Mouse (Mus musculus) kidney, postnatal 0 days (tissue): Measurements from ENCODE around the gene Tomm6. TPM values are rescaled to one million over a fixed set of nuclear protein-coding genes. Genes with fewer than 3 reads are reported as not detected.

Experiments
- ATAC-seq: fragments of 200-750 bp; cut with Nextera tagmentation; replicated peaks from 2 replicates; pipeline ENCODE4 v1.8.0; 2017; ENCODE audit warnings: low read depth, moderate number of reproducible peaks, moderate TSS enrichment, moderate library complexity; ENCODE audit not compliant: low FRiP score
- DNase-seq: peaks from one replicate; pipeline ENCODE4 v3.0.0-alpha.2; 2016; ENCODE audit warnings: low spot score
- H3K27ac ChIP-seq: fragments of 300-500 bp; sonication (generic); 2 replicates; pipeline ENCODE4 v1.5.1; 2014; ENCODE audit warnings: mild to moderate bottlenecking
- H3K27me3 ChIP-seq: fragments of 300-500 bp; sonication (generic); 2 replicates; pipeline ENCODE4 v1.6.1; 2014; ENCODE audit warnings: low read length, mixed read lengths; ENCODE audit not compliant: insufficient read depth
- H3K36me3 ChIP-seq: fragments of 300-500 bp; sonication (generic); 2 replicates; pipeline ENCODE4 v1.6.1; 2014; ENCODE audit warnings: low read length, mixed read lengths; ENCODE audit not compliant: insufficient read depth
- H3K4me1 ChIP-seq: fragments of 300-500 bp; sonication (generic); replicated peaks from 2 replicates; pipeline ENCODE4 v1.6.1; 2014; ENCODE audit warnings: antibody characterized with exemption, low read length, mixed read lengths; ENCODE audit not compliant: insufficient read depth
- H3K4me2 ChIP-seq: fragments of 300-500 bp; sonication (generic); 2 replicates; pipeline ENCODE4 v1.6.1; 2014; ENCODE audit warnings: mild to moderate bottlenecking, low read length, moderate library complexity, mixed read lengths
- H3K4me3 ChIP-seq: fragments of 300-500 bp; sonication (generic); replicated peaks from 2 replicates; pipeline ENCODE4 v1.5.1; 2014; ENCODE audit warnings: low read depth, low read length
- H3K9ac ChIP-seq: fragments of 300-500 bp; sonication (generic); 2 replicates; pipeline ENCODE4 v1.6.1; 2014; ENCODE audit warnings: low read depth, low read length
- H3K9me3 ChIP-seq: fragments of 300-500 bp; sonication (generic); replicated peaks from 2 replicates; pipeline ENCODE4 v1.6.1; 2016; ENCODE audit warnings: low read length, inconsistent platforms, mixed read lengths
- CTCF ChIP-seq: IDR thresholded peaks from 2 replicates; pipeline ENCODE4 v1.5.1; 2016; ENCODE audit warnings: antibody characterized with exemption, low read depth, mild to moderate bottlenecking, moderate library complexity
- WGBS: fragments of 180-500 bp; shearing (Covaris S2); extraction: QIAGEN DNeasy Blood & Tissue Kit; methylation state at CpG from one replicate; pipeline ENCODE4 v1.1.7; 2014; 5-methylcytosine and 5-hydroxymethylcytosine counted together
- polyA plus RNA-seq: library from polyadenylated mRNA; unstranded; fragments of >200 nt; fragmentation: Nextera tagmentation; extraction: Ambion mirVana; gene quantifications from 2 replicates; pipeline ENCODE4 v1.2.1, GENCODE M21; 2015

Gene Tomm6
- polyA plus RNA-seq: 450 and 462 TPM in 2 replicates

- Histone ChIP-seq H3K9me3 (no peaks in the 10 kb centered on the region), H3K9ac (peak within 1 kb of the TSS; percentile 70), H3K36me3 (0 out of 2 replicates have a peak, but pooled peaks cover 16% of the 10 kb centered on the region), H3K4me3 (peak within 1 kb of the TSS; percentile 62), H3K4me2 (peak within 1 kb of the TSS; percentile 96), H3K4me1 (peaks cover 9% of the 10 kb centered on the region; the same call in 1 of the 2 replicates), H3K27me3 (no peaks in the 10 kb centered on the region), H3K27ac (peak within 1 kb of the TSS; percentile 80)
- TF ChIP-seq CTCF: no peak
- no peak for ATAC-seq
- DNase-seq: no peak
- WGBS: 0% methylated on average over 9 of the region's 9 CpGs
Observed at GRCm38 (mm10) chr17:47688344-47688607, at the start of gene Tomm6. Tomm6 (minus strand) TSS chr17:47688386.

GRCm38 (mm10) chr17:47737271-47738065 is 49.3 kb upstream of the Tomm6 start:
- peak; percentile 89 for ATAC-seq
- no peaks in the 10 kb centered on the region for H3K9me3 ChIP-seq
- DNase-seq: peak; percentile 88
- no peak for TF ChIP-seq CTCF
- H3K36me3 ChIP-seq: no peaks in the 10 kb centered on the region
- H3K4me3 ChIP-seq: peak overlapping the region; percentile 66
- H3K27ac ChIP-seq: peak overlapping the region; percentile 87
- H3K9ac ChIP-seq: peak overlapping the region; percentile 77
- WGBS: under 1% methylated on average over 40 of the region's 60 CpGs
- peaks cover 13% of the 10 kb centered on the region for H3K4me1 ChIP-seq
- H3K4me2 ChIP-seq: peak overlapping the region; percentile 65
- H3K27me3 ChIP-seq: no peaks in the 10 kb centered on the region

- H3K4me2 ChIP-seq: peak within 1 kb of the TSS; percentile 65
- peaks cover 13% of the 10 kb centered on the region for H3K4me1 ChIP-seq
- no peaks in the 10 kb centered on the region for H3K36me3 ChIP-seq
- peak; percentile 96 for TF ChIP-seq CTCF
- peak within 1 kb of the TSS; percentile 77 for H3K9ac ChIP-seq
- no peaks in the 10 kb centered on the region for H3K27me3 ChIP-seq
- no peaks in the 10 kb centered on the region for H3K9me3 ChIP-seq
- WGBS: under 1% methylated on average over 39 of the region's 47 CpGs
- ATAC-seq (peak; percentile 53), DNase-seq (peak; percentile 96)
- peak within 1 kb of the TSS; percentile 87 for H3K27ac ChIP-seq
- H3K4me3 ChIP-seq: peak within 1 kb of the TSS; percentile 66
Observed at GRCm38 (mm10) chr17:47736856-47737255, 48.7 kb upstream of the Tomm6 start, which contains the start of gene Tfeb. Tfeb (plus strand) TSS chr17:47737030.

GRCm38 (mm10) chr17:47735553-47736100 is 47.4 kb upstream of the Tomm6 start:
- whole genome bisulfite sequencing: 71% methylated on average over 14 of the region's 14 CpGs
- no peak overlapping the region for H3K4me2 ChIP-seq
- ATAC-seq: no peak

GRCm38 (mm10) chr17:47730633-47731575 is 42.7 kb upstream of the Tomm6 start:
- peak; percentile 61 for DNase-seq
- peak; percentile 47 for TF ChIP-seq CTCF
- Histone ChIP-seq H3K27ac (no peak overlapping the region), H3K36me3 (no peaks in the 10 kb centered on the region), H3K27me3 (no peaks in the 10 kb centered on the region), H3K4me2 (no peak overlapping the region), H3K9me3 (no peaks in the 10 kb centered on the region), H3K4me3 (no peak overlapping the region), H3K4me1 (no peaks in the 10 kb centered on the region), H3K9ac (no peak overlapping the region)
- 44% methylated on average over 24 of the region's 24 CpGs for WGBS
- ATAC-seq: peak; percentile 60

More at GRCm38 (mm10) chr17:47735553-47736100, 47.4 kb upstream of the Tomm6 start:
- TF ChIP-seq CTCF: no peak
- Histone ChIP-seq H3K9me3 (no peaks in the 10 kb centered on the region), H3K4me1 (peaks cover 13% of the 10 kb centered on the region), H3K4me3 (no peak overlapping the region), H3K27ac (no peak overlapping the region), H3K36me3 (no peaks in the 10 kb centered on the region), H3K9ac (no peak overlapping the region), H3K27me3 (no peaks in the 10 kb centered on the region)
- DNase-seq: no peak

GRCm38 (mm10) chr17:47726566-47726965 is 38.4 kb upstream of the Tomm6 start, which contains the start of gene Pgc:
Pgc (plus strand) TSS chr17:47726842.
- WGBS: 62% methylated on average over 11 of the region's 11 CpGs
- no peaks in the 10 kb centered on the region for H3K4me1 ChIP-seq
- H3K36me3 ChIP-seq: no peaks in the 10 kb centered on the region
- H3K4me3 ChIP-seq: no peak within 1 kb of the TSS
- H3K27ac ChIP-seq: no peak within 1 kb of the TSS
- TF ChIP-seq CTCF: no peak
- no peaks in the 10 kb centered on the region for H3K27me3 ChIP-seq
- H3K9ac ChIP-seq: no peak within 1 kb of the TSS
- no peak within 1 kb of the TSS for H3K4me2 ChIP-seq
- ATAC-seq (no peak), DNase-seq (no peak)
- no peaks in the 10 kb centered on the region for H3K9me3 ChIP-seq
